Mouse (Mus musculus): ENCODE data around the gene Olfr520. TPM values are rescaled to one million over a fixed set of nuclear protein-coding genes. Genes with fewer than 3 reads are reported as not detected.
"Not testable (repeated sequence)": the region's sequence is repeated elsewhere in the genome, so short reads cannot be mapped to it uniquely, and the experiment has no call there.

Olfr520 gene
- not detected in 2 replicates for polyA plus RNA-seq (2014; fragmentation: Nextera tagmentation; extraction: Ambion mirVana)

GRCm38 (mm10) chr7:99729973-99730372 is at the start of gene Olfr520:
Gene Olfr520, plus strand, starts transcription at chr7:99730273.
- peaks cover 2% of the 10 kb centered on the region; the same call in 1 of the 2 replicates for H3K9me3 ChIP-seq (ENCODE audit: control insufficient read depth, low read length)
- no peak for DNase-seq (ENCODE audit: low spot score)
- 100% methylated on average over 2 of the region's 2 CpGs for WGBS

GRCm38 (mm10) chr7:99680771-99681170 is 49.3 kb upstream of the Olfr520 start:
- Histone ChIP-seq H3K4me2 (ENCODE audit: low read length) (no peak overlapping the region), H3K9me3 (ENCODE audit: control insufficient read depth, low read length) (no peaks in the 10 kb centered on the region), H3K4me3 (ENCODE audit: low read depth, low read length) (no peak overlapping the region), H3K4me1 (replicated peaks; ENCODE audit: control insufficient read depth, insufficient read depth, low read length) (no peaks in the 10 kb centered on the region), H3K27me3 (replicated peaks; ENCODE audit: control insufficient read depth, insufficient read depth, low read length) (no peaks in the 10 kb centered on the region), H3K36me3 (ENCODE audit: control insufficient read depth, insufficient read depth, low read length) (no peaks in the 10 kb centered on the region), H3K27ac (ENCODE audit: low read depth) (no peak overlapping the region), H3K9ac (ENCODE audit: low read length) (no peak overlapping the region)
- ATAC-seq (replicated peaks; ENCODE audit: low FRiP score, low TSS enrichment, low read depth) (no peak), DNase-seq (ENCODE audit: low spot score) (no peak)
- 70% methylated on average over 5 of the region's 5 CpGs for WGBS

More at GRCm38 (mm10) chr7:99729973-99730372, at the start of gene Olfr520:
- Histone ChIP-seq H3K9ac (ENCODE audit: low read length) (no peak within 1 kb of the TSS), H3K36me3 (ENCODE audit: control insufficient read depth, insufficient read depth, low read length) (no peaks in the 10 kb centered on the region), H3K4me2 (ENCODE audit: low read length) (no peak within 1 kb of the TSS), H3K4me3 (ENCODE audit: low read depth, low read length) (no peak within 1 kb of the TSS), H3K4me1 (replicated peaks; ENCODE audit: control insufficient read depth, insufficient read depth, low read length) (no peaks in the 10 kb centered on the region), H3K27me3 (replicated peaks; ENCODE audit: control insufficient read depth, insufficient read depth, low read length) (no peaks in the 10 kb centered on the region), H3K27ac (ENCODE audit: low read depth) (no peak within 1 kb of the TSS)
- ATAC-seq (replicated peaks; ENCODE audit: low FRiP score, low TSS enrichment, low read depth) = no peak

- no peak for DNase-seq (ENCODE audit: low spot score)
- H3K9ac ChIP-seq (ENCODE audit: low read length) = no peak overlapping the region
- no peaks in the 10 kb centered on the region for H3K9me3 ChIP-seq (ENCODE audit: control insufficient read depth, low read length)
- no peaks in the 10 kb centered on the region for H3K36me3 ChIP-seq (ENCODE audit: control insufficient read depth, insufficient read depth, low read length)
- no peak overlapping the region for H3K27ac ChIP-seq (ENCODE audit: low read depth)
- ATAC-seq (replicated peaks; ENCODE audit: low FRiP score, low TSS enrichment, low read depth) = no peak
- no peak overlapping the region for H3K4me3 ChIP-seq (ENCODE audit: low read depth, low read length)
- H3K4me1 ChIP-seq (replicated peaks; ENCODE audit: control insufficient read depth, insufficient read depth, low read length) = no peaks in the 10 kb centered on the region
- WGBS = 67% methylated on average over 4 of the region's 4 CpGs
- no peaks in the 10 kb centered on the region for H3K27me3 ChIP-seq (replicated peaks; ENCODE audit: control insufficient read depth, insufficient read depth, low read length)
- no peak overlapping the region for H3K4me2 ChIP-seq (ENCODE audit: low read length)
Measured at GRCm38 (mm10) chr7:99684086-99684485, 46.0 kb upstream of the Olfr520 start.

- Histone ChIP-seq H3K27ac (ENCODE audit: low read depth) (no peak overlapping the region), H3K9ac (ENCODE audit: low read length) (no peak overlapping the region), H3K27me3 (replicated peaks; ENCODE audit: control insufficient read depth, insufficient read depth, low read length) (no peaks in the 10 kb centered on the region), H3K4me2 (ENCODE audit: low read length) (no peak overlapping the region), H3K9me3 (ENCODE audit: control insufficient read depth, low read length) (no peaks in the 10 kb centered on the region), H3K4me3 (ENCODE audit: low read depth, low read length) (no peak overlapping the region), H3K36me3 (ENCODE audit: control insufficient read depth, insufficient read depth, low read length) (no peaks in the 10 kb centered on the region), H3K4me1 (replicated peaks; ENCODE audit: control insufficient read depth, insufficient read depth, low read length) (no peaks in the 10 kb centered on the region)
- DNase-seq (ENCODE audit: low spot score) (no peak), ATAC-seq (replicated peaks; ENCODE audit: low FRiP score, low TSS enrichment, low read depth) (no peak)
- WGBS = 69% methylated on average over 7 of the region's 7 CpGs
Measured at GRCm38 (mm10) chr7:99690819-99691218, 39.3 kb upstream of the Olfr520 start.

- Histone ChIP-seq H3K27ac (ENCODE audit: low read depth) (no peak overlapping the region), H3K36me3 (ENCODE audit: control insufficient read depth, insufficient read depth, low read length) (no peaks in the 10 kb centered on the region), H3K27me3 (replicated peaks; ENCODE audit: control insufficient read depth, insufficient read depth, low read length) (no peaks in the 10 kb centered on the region)
Measured at GRCm38 (mm10) chr7:99692396-99692795, 37.7 kb upstream of the Olfr520 start.

GRCm38 (mm10) chr7:99693387-99693786 is 36.7 kb upstream of the Olfr520 start:
- ATAC-seq (replicated peaks; ENCODE audit: low FRiP score, low TSS enrichment, low read depth) = no peak
- WGBS = 83% methylated on average over 3 of the region's 3 CpGs
- H3K27ac ChIP-seq (ENCODE audit: low read depth) = no peak overlapping the region

More at GRCm38 (mm10) chr7:99692396-99692795, 37.7 kb upstream of the Olfr520 start:
- DNase-seq (ENCODE audit: low spot score) (no peak), ATAC-seq (replicated peaks; ENCODE audit: low FRiP score, low TSS enrichment, low read depth) (no peak)
- Histone ChIP-seq H3K4me2 (ENCODE audit: low read length) (no peak overlapping the region), H3K9me3 (ENCODE audit: control insufficient read depth, low read length) (no peaks in the 10 kb centered on the region), H3K4me1 (replicated peaks; ENCODE audit: control insufficient read depth, insufficient read depth, low read length) (no peaks in the 10 kb centered on the region), H3K9ac (ENCODE audit: low read length) (no peak overlapping the region), H3K4me3 (ENCODE audit: low read depth, low read length) (no peak overlapping the region)
- 51% methylated on average over 3 of the region's 3 CpGs for WGBS

GRCm38 (mm10) chr7:99693976-99694375 is 36.1 kb upstream of the Olfr520 start:
- H3K27me3 ChIP-seq (replicated peaks; ENCODE audit: control insufficient read depth, insufficient read depth, low read length) = no peaks in the 10 kb centered on the region

More at GRCm38 (mm10) chr7:99693387-99693786, 36.7 kb upstream of the Olfr520 start:
- H3K4me1 ChIP-seq (replicated peaks; ENCODE audit: control insufficient read depth, insufficient read depth, low read length) = no peaks in the 10 kb centered on the region
- no peaks in the 10 kb centered on the region for H3K9me3 ChIP-seq (ENCODE audit: control insufficient read depth, low read length)
- H3K4me2 ChIP-seq (ENCODE audit: low read length) = no peak overlapping the region
- DNase-seq (ENCODE audit: low spot score) = no peak
- no peak overlapping the region for H3K4me3 ChIP-seq (ENCODE audit: low read depth, low read length)
- no peaks in the 10 kb centered on the region for H3K36me3 ChIP-seq (ENCODE audit: control insufficient read depth, insufficient read depth, low read length)
- H3K27me3 ChIP-seq (replicated peaks; ENCODE audit: control insufficient read depth, insufficient read depth, low read length) = no peaks in the 10 kb centered on the region
- H3K9ac ChIP-seq (ENCODE audit: low read length) = no peak overlapping the region

GRCm38 (mm10) chr7:99694424-99694823 is 35.6 kb upstream of the Olfr520 start:
- not testable (repeated sequence) for ATAC-seq (replicated peaks; ENCODE audit: low FRiP score, low TSS enrichment, low read depth); H3K27me3 ChIP-seq (replicated peaks; ENCODE audit: control insufficient read depth, insufficient read depth, low read length); H3K9ac ChIP-seq (ENCODE audit: low read length); H3K4me3 ChIP-seq (ENCODE audit: low read depth, low read length); H3K36me3 ChIP-seq (ENCODE audit: control insufficient read depth, insufficient read depth, low read length); H3K4me1 ChIP-seq (replicated peaks; ENCODE audit: control insufficient read depth, insufficient read depth, low read length); H3K9me3 ChIP-seq (ENCODE audit: control insufficient read depth, low read length); H3K4me2 ChIP-seq (ENCODE audit: low read length); H3K27ac ChIP-seq (ENCODE audit: low read depth); DNase-seq (ENCODE audit: low spot score)
- whole genome bisulfite sequencing = 74% methylated on average over 5 of the region's 5 CpGs

More at GRCm38 (mm10) chr7:99693976-99694375, 36.1 kb upstream of the Olfr520 start:
- no peak overlapping the region for H3K9ac ChIP-seq (ENCODE audit: low read length)
- H3K27ac ChIP-seq (ENCODE audit: low read depth) = no peak overlapping the region
- ATAC-seq (replicated peaks; ENCODE audit: low FRiP score, low TSS enrichment, low read depth) (no peak), DNase-seq (ENCODE audit: low spot score) (no peak)
- no peaks in the 10 kb centered on the region for H3K36me3 ChIP-seq (ENCODE audit: control insufficient read depth, insufficient read depth, low read length)
- H3K4me1 ChIP-seq (replicated peaks; ENCODE audit: control insufficient read depth, insufficient read depth, low read length) = 0 out of 2 replicates have a peak, but pooled peaks cover under 1% of the 10 kb centered on the region
- H3K4me2 ChIP-seq (ENCODE audit: low read length) = no peak overlapping the region
- 84% methylated on average over 3 of the region's 3 CpGs for WGBS
- H3K9me3 ChIP-seq (ENCODE audit: control insufficient read depth, low read length) = no peaks in the 10 kb centered on the region
- H3K4me3 ChIP-seq (ENCODE audit: low read depth, low read length) = no peak overlapping the region

- Histone ChIP-seq H3K9ac (ENCODE audit: low read length) (no peak overlapping the region), H3K27ac (ENCODE audit: low read depth) (no peak overlapping the region), H3K4me1 (replicated peaks; ENCODE audit: control insufficient read depth, insufficient read depth, low read length) (0 out of 2 replicates have a peak, but pooled peaks cover 11% of the 10 kb centered on the region), H3K4me3 (ENCODE audit: low read depth, low read length) (no peak overlapping the region), H3K4me2 (ENCODE audit: low read length) (no peak overlapping the region), H3K36me3 (ENCODE audit: control insufficient read depth, insufficient read depth, low read length) (no peaks in the 10 kb centered on the region), H3K27me3 (replicated peaks; ENCODE audit: control insufficient read depth, insufficient read depth, low read length) (no peaks in the 10 kb centered on the region), H3K9me3 (ENCODE audit: control insufficient read depth, low read length) (no peaks in the 10 kb centered on the region)
- ATAC-seq (replicated peaks; ENCODE audit: low FRiP score, low TSS enrichment, low read depth) = no peak
- DNase-seq (ENCODE audit: low spot score) = no peak
- WGBS = 82% methylated on average over 8 of the region's 8 CpGs
Measured at GRCm38 (mm10) chr7:99695471-99696057, 34.5 kb upstream of the Olfr520 start.
